Mouse (Mus musculus): Measurements from ENCODE around the gene Intu. TPM values are rescaled to one million over a fixed set of nuclear protein-coding genes. Genes with fewer than 3 reads are reported as not detected.

The Intu gene
- total RNA-seq, 1 experiment from 2014 or later = 4.3 TPM

GRCm38 (mm10) chr3:40685855-40686515, 154.9 kb downstream of the Intu start:
- DNase-seq = no peak

- DNase-seq = no peak
These were observed 155.8 kb downstream of the Intu start for GRCm38 (mm10) chr3:40686836-40687235.

GRCm38 (mm10) chr3:40687588-40687987, 156.5 kb downstream of the Intu start:
- no peak for DNase-seq

- DNase-seq = no peak
These were observed 160.5 kb downstream of the Intu start for GRCm38 (mm10) chr3:40691566-40691965.

GRCm38 (mm10) chr3:40693435-40693834, 162.3 kb downstream of the Intu start:
- no peak for DNase-seq

- no peak for DNase-seq
These were observed 162.9 kb downstream of the Intu start for GRCm38 (mm10) chr3:40693960-40694359.

- peak; percentile 25 for DNase-seq
These were observed 163.4 kb downstream of the Intu start for GRCm38 (mm10) chr3:40694438-40694837.

GRCm38 (mm10) chr3:40695162-40695561, 164.1 kb downstream of the Intu start:
- no peak for DNase-seq

- no peak for DNase-seq
These were observed 167.7 kb downstream of the Intu start for GRCm38 (mm10) chr3:40698834-40699233.

- DNase-seq = no peak
These were observed 173.8 kb downstream of the Intu start for GRCm38 (mm10) chr3:40704816-40705430.

- DNase-seq = no peak
These were observed 177.6 kb downstream of the Intu start, which contains the start of gene Slc25a31 for GRCm38 (mm10) chr3:40708655-40709054. TSS of gene Slc25a31 (plus strand) at chr3:40708855.

GRCm38 (mm10) chr3:40716056-40716455, 185.0 kb downstream of the Intu start:
- DNase-seq = no peak

- DNase-seq = no peak
These were observed 187.9 kb downstream of the Intu start for GRCm38 (mm10) chr3:40719022-40719421.

GRCm38 (mm10) chr3:40738381-40738912, 207.4 kb downstream of the Intu start:
- no peak for DNase-seq

GRCm38 (mm10) chr3:40744024-40744835, 213.1 kb downstream of the Intu start, which contains the start of gene Hspa4l:
TSS of gene Hspa4l (plus strand) at chr3:40744495.
- DNase-seq = no peak

GRCm38 (mm10) chr3:40744836-40745660, 214.0 kb downstream of the Intu start:
- DNase-seq = peak; percentile 96

GRCm38 (mm10) chr3:40745661-40746547, 214.8 kb downstream of the Intu start:
- DNase-seq = no peak
